Mouse (Mus musculus) testis, adult 2 months (tissue): Measurements from ENCODE around the gene Pilrb2.

ENCODE experiments used
- CTCF ChIP-seq: fragments of 200-500 bp; IDR thresholded peaks from 2 replicates; pipeline ENCODE4 v1.5.1; 2012; ENCODE audit warnings: low read depth, mild to moderate bottlenecking, inconsistent platforms, low read length, moderate library complexity; ENCODE audit not compliant: control insufficient read depth, insufficient read depth, insufficient replicate concordance
- POLR2A ChIP-seq: fragments of 200-500 bp; IDR thresholded peaks from 2 replicates; pipeline ENCODE4 v1.6.1; 2012; ENCODE audit warnings: low read depth, mild to moderate bottlenecking, inconsistent platforms, low read length, moderate library complexity; ENCODE audit not compliant: control insufficient read depth

DNA sequence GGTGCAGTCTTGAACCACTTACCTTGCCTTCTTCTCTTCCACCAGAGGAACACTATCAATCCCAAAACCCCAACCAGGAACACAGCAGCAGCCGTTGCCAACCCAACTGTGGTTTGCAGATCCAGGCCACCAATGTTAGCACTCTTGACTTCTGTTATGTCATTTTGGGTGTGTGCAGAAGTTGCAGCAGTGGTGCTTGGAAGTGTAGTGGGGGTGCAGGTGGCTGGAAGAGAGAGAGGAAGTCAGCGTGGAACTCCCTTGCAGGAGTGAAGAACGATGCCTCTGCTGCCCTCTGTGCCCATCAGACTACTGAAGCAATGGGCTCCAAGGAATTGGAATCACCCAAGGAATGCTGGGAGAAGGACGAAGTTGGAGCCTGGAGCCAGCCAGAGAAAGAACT is 40.5 kb downstream of the Pilrb2 start:
- TF ChIP-seq CTCF (no peak), POLR2A (no peak)
